Mouse (Mus musculus): ENCODE measurements around the gene Klhl8.
A peak's percentile ranks its signal among the peaks of the same experiment; 100 is the strongest.

Gene Klhl8

GRCm38 (mm10) chr5:103914335-103915226 is 3.5 kb upstream of the Klhl8 start:
- no peak for DNase-seq

GRCm38 (mm10) chr5:103913150-103913549 is 2.1 kb upstream of the Klhl8 start:
- DNase-seq = no peak

GRCm38 (mm10) chr5:103911555-103911954 is 496 bp upstream of the Klhl8 start:
- no peak for DNase-seq

- no peak for DNase-seq
Observed at GRCm38 (mm10) chr5:103910156-103910555, 903 bp downstream of the Klhl8 start.

- DNase-seq = no peak
Observed at GRCm38 (mm10) chr5:103909466-103909865, 1.6 kb downstream of the Klhl8 start.

- no peak for DNase-seq
Observed at GRCm38 (mm10) chr5:103908851-103909250, 2.2 kb downstream of the Klhl8 start.

- DNase-seq = peak; percentile 22
Observed at GRCm38 (mm10) chr5:103907844-103908243, 3.2 kb downstream of the Klhl8 start.

GRCm38 (mm10) chr5:103906173-103906572 is 4.9 kb downstream of the Klhl8 start:
- no peak for DNase-seq

GRCm38 (mm10) chr5:103898310-103898709 is 12.7 kb downstream of the Klhl8 start:
- DNase-seq = no peak

GRCm38 (mm10) chr5:103889766-103890165 is 21.3 kb downstream of the Klhl8 start:
- DNase-seq = no peak

- no peak for DNase-seq
Observed at GRCm38 (mm10) chr5:103863759-103864158, 47.3 kb downstream of the Klhl8 start.

- DNase-seq = no peak
Observed at GRCm38 (mm10) chr5:103860622-103861021, 50.4 kb downstream of the Klhl8 start.

GRCm38 (mm10) chr5:103857151-103857550 is 53.9 kb downstream of the Klhl8 start:
- no peak for DNase-seq

GRCm38 (mm10) chr5:103856286-103857009 is 54.6 kb downstream of the Klhl8 start:
- no peak for DNase-seq

GRCm38 (mm10) chr5:103855483-103856211 is 55.4 kb downstream of the Klhl8 start:
- no peak for DNase-seq

- no peak for DNase-seq
Observed at GRCm38 (mm10) chr5:103854807-103855194, 56.3 kb downstream of the Klhl8 start.

- peak; percentile 48 for DNase-seq
Observed at GRCm38 (mm10) chr5:103854041-103854806, 56.8 kb downstream of the Klhl8 start.

GRCm38 (mm10) chr5:103852756-103853549 is 58.1 kb downstream of the Klhl8 start:
- no peak for DNase-seq

- DNase-seq = no peak
Observed at GRCm38 (mm10) chr5:103848546-103848945, 62.5 kb downstream of the Klhl8 start.

- no peak for DNase-seq
Observed at GRCm38 (mm10) chr5:103846609-103847008, 64.5 kb downstream of the Klhl8 start.

- no peak for DNase-seq
Observed at GRCm38 (mm10) chr5:103846154-103846551, 64.9 kb downstream of the Klhl8 start.

All from right cerebral cortex, postnatal 14 days (tissue).